Mouse (Mus musculus) forebrain, postnatal 0 days (tissue): ENCODE data around the gene Pdzd3. TPM values are rescaled to one million over a fixed set of nuclear protein-coding genes. Genes with fewer than 3 reads are reported as not detected.

Source experiments
- ATAC-seq: fragments of 200-750 bp; cut with Nextera tagmentation; 2 replicates; pipeline ENCODE4 v1.8.0; 2017; ENCODE audit warnings: mild to moderate bottlenecking, moderate library complexity
- DNase-seq: peaks from one replicate; pipeline ENCODE4 v3.0.0-alpha.2; 2015
- H3K27ac ChIP-seq: fragments of 300-500 bp; sonication (generic); 2 replicates; pipeline ENCODE4 v1.5.1; 2014; ENCODE audit warnings: low read depth, mild to moderate bottlenecking, antibody characterized with exemption, low read length, moderate library complexity, mixed read lengths
- H3K27me3 ChIP-seq: fragments of 300-500 bp; sonication (generic); 2 replicates; pipeline ENCODE4 v1.6.1; 2014; ENCODE audit warnings: mild to moderate bottlenecking, low read length, mixed read lengths; ENCODE audit not compliant: insufficient read depth
- H3K36me3 ChIP-seq: fragments of 300-500 bp; sonication (generic); 2 replicates; pipeline ENCODE4 v1.6.1; 2014; ENCODE audit warnings: mild to moderate bottlenecking, moderate library complexity; ENCODE audit not compliant: insufficient read depth
- H3K4me1 ChIP-seq: fragments of 300-500 bp; sonication (generic); 2 replicates; pipeline ENCODE4 v1.6.1; 2014; ENCODE audit warnings: antibody characterized with exemption; ENCODE audit not compliant: insufficient read depth
- H3K4me2 ChIP-seq: fragments of 300-500 bp; sonication (generic); 2 replicates; pipeline ENCODE4 v1.6.1; 2014; ENCODE audit warnings: low read depth, mild to moderate bottlenecking, moderate library complexity
- H3K4me3 ChIP-seq: fragments of 300-500 bp; sonication (generic); 2 replicates; pipeline ENCODE4 v1.5.1; 2014; ENCODE audit warnings: low read depth, low read length, mixed read lengths
- H3K9ac ChIP-seq: fragments of 300-500 bp; sonication (generic); 2 replicates; pipeline ENCODE4 v1.6.1; 2014; ENCODE audit warnings: mild to moderate bottlenecking
- H3K9me3 ChIP-seq: fragments of 300-500 bp; sonication (generic); 2 replicates; pipeline ENCODE4 v1.6.1; 2016; ENCODE audit warnings: low read length
- CTCF ChIP-seq: sonication (generic); IDR thresholded peaks from 2 replicates; pipeline ENCODE4 v1.5.1; 2016; ENCODE audit warnings: antibody characterized with exemption, control low read depth, low read depth
- WGBS: fragments of 180-500 bp; shearing (Covaris S2); extraction: QIAGEN DNeasy Blood & Tissue Kit; methylation state at CpG from one replicate; pipeline ENCODE4 v1.1.7; 2014; 5-methylcytosine and 5-hydroxymethylcytosine counted together
- polyA plus RNA-seq: library from polyadenylated mRNA; unstranded; fragments of >200 nt; fragmentation: Nextera tagmentation; extraction: Ambion mirVana; gene quantifications from 2 replicates; pipeline ENCODE4 v1.2.1, GENCODE M21; 2015
- total RNA-seq: library from RNA; depleted of rRNA; stranded (reverse); fragments of >200 nt; gene quantifications from 2 replicates; pipeline ENCODE4 v1.2.3, GENCODE M21; 2014

The Pdzd3 gene
- total and polyA plus RNA-seq, 2 experiments from 2014 or later: 0.33 to 1.0 TPM

- Histone ChIP-seq H3K27me3 (no peaks in the 10 kb centered on the region), H3K27ac (0 out of 2 replicates have a peak overlapping the region, but pooled peaks have one; percentile 66), H3K9ac (no peak overlapping the region), H3K36me3 (no peaks in the 10 kb centered on the region; the same call in 1 of the 2 replicates), H3K4me2 (no peak overlapping the region), H3K4me1 (peaks cover 12% of the 10 kb centered on the region), H3K4me3 (no peak overlapping the region), H3K9me3 (no peaks in the 10 kb centered on the region)
- no peak for DNase-seq
- whole genome bisulfite sequencing: 57% methylated on average over 6 of the region's 6 CpGs
- no peak for ATAC-seq
- no peak for TF ChIP-seq CTCF
Observed at GRCm38 (mm10) chr9:44253441-44253840, 2.2 kb upstream of the Pdzd3 start.

- 0 out of 2 replicates have a peak overlapping the region, but pooled peaks have one; percentile 29 for H3K27ac ChIP-seq
- peaks cover 12% of the 10 kb centered on the region for H3K4me1 ChIP-seq
- no peak overlapping the region for H3K9ac ChIP-seq
- ATAC-seq (peak; percentile 71), DNase-seq (peak; percentile 45)
- TF ChIP-seq CTCF: no peak
- H3K9me3 ChIP-seq: no peaks in the 10 kb centered on the region
- 34% methylated on average over 4 of the region's 4 CpGs for WGBS
- H3K4me2 ChIP-seq: no peak overlapping the region
- H3K36me3 ChIP-seq: no peaks in the 10 kb centered on the region; the same call in 1 of the 2 replicates
- H3K4me3 ChIP-seq: no peak overlapping the region
- no peaks in the 10 kb centered on the region for H3K27me3 ChIP-seq
Observed at GRCm38 (mm10) chr9:44250445-44250844, 826 bp downstream of the Pdzd3 start.

- 0 out of 2 replicates have a peak overlapping the region, but pooled peaks have one; percentile 29 for H3K27ac ChIP-seq
- DNase-seq: peak; percentile 50
- TF ChIP-seq CTCF: peak; percentile 62
- H3K4me1 ChIP-seq: peaks cover 4% of the 10 kb centered on the region; the same call in 1 of the 2 replicates
- no peaks in the 10 kb centered on the region; the same call in 1 of the 2 replicates for H3K36me3 ChIP-seq
- H3K27me3 ChIP-seq: no peaks in the 10 kb centered on the region
- H3K9me3 ChIP-seq: no peaks in the 10 kb centered on the region
- WGBS: 50% methylated on average over 26 of the region's 26 CpGs
- peak; percentile 81 for ATAC-seq
- H3K9ac ChIP-seq: no peak overlapping the region
- H3K4me3 ChIP-seq: no peak overlapping the region
- H3K4me2 ChIP-seq: no peak overlapping the region
Observed at GRCm38 (mm10) chr9:44249181-44250146, 1.8 kb downstream of the Pdzd3 start.

GRCm38 (mm10) chr9:44247907-44248306 lies 3.4 kb downstream of the Pdzd3 start:
- Histone ChIP-seq H3K4me1 (peaks cover 4% of the 10 kb centered on the region; the same call in 1 of the 2 replicates), H3K4me2 (no peak overlapping the region), H3K27ac (no peak overlapping the region), H3K36me3 (no peaks in the 10 kb centered on the region; the same call in 1 of the 2 replicates), H3K27me3 (no peaks in the 10 kb centered on the region), H3K4me3 (no peak overlapping the region), H3K9ac (no peak overlapping the region), H3K9me3 (no peaks in the 10 kb centered on the region)
- no peak for TF ChIP-seq CTCF
- 88% methylated on average over 6 of the region's 6 CpGs for WGBS
- DNase-seq (no peak), ATAC-seq (no peak)

- no peak for TF ChIP-seq CTCF
- Histone ChIP-seq H3K4me2 (no peak overlapping the region), H3K4me3 (no peak overlapping the region), H3K9ac (no peak overlapping the region), H3K27me3 (no peaks in the 10 kb centered on the region), H3K4me1 (no peaks in the 10 kb centered on the region), H3K27ac (no peak overlapping the region), H3K36me3 (no peaks in the 10 kb centered on the region), H3K9me3 (no peaks in the 10 kb centered on the region)
- 61% methylated on average over 2 of the region's 2 CpGs for WGBS
- DNase-seq (no peak), ATAC-seq (no peak)
Observed at GRCm38 (mm10) chr9:44243621-44244020, 7.7 kb downstream of the Pdzd3 start.

- TF ChIP-seq CTCF: no peak
- H3K36me3 ChIP-seq: no peaks in the 10 kb centered on the region
- DNase-seq: no peak
- H3K4me3 ChIP-seq: no peak overlapping the region
- H3K9ac ChIP-seq: no peak overlapping the region
- no peaks in the 10 kb centered on the region for H3K4me1 ChIP-seq
- H3K4me2 ChIP-seq: no peak overlapping the region
- no peak for ATAC-seq
- no peaks in the 10 kb centered on the region for H3K27me3 ChIP-seq
- H3K9me3 ChIP-seq: no peaks in the 10 kb centered on the region
- H3K27ac ChIP-seq: no peak overlapping the region
- 78% methylated on average over 9 of the region's 9 CpGs for WGBS
Observed at GRCm38 (mm10) chr9:44241418-44241817, 9.9 kb downstream of the Pdzd3 start.

- Histone ChIP-seq H3K4me2 (no peak overlapping the region), H3K27me3 (no peaks in the 10 kb centered on the region), H3K9me3 (no peaks in the 10 kb centered on the region), H3K36me3 (no peaks in the 10 kb centered on the region), H3K27ac (no peak overlapping the region), H3K9ac (no peak overlapping the region), H3K4me1 (no peaks in the 10 kb centered on the region), H3K4me3 (no peak overlapping the region)
- no peak for TF ChIP-seq CTCF
- WGBS: 49% methylated on average over 5 of the region's 5 CpGs
- no peak for ATAC-seq
- no peak for DNase-seq
Observed at GRCm38 (mm10) chr9:44240911-44241310, 10.4 kb downstream of the Pdzd3 start.
